Mouse (Mus musculus) cortical plate, adult 2 months (tissue): ENCODE measurements at regions not wholly inside any gene's neighbourhood (a gene's known extent, or its start where the extent isn't known, plus 50 kb on each side); places are given as distances from the start of the nearest gene placed in this dataset.

Experiments
- H3K27ac ChIP-seq: fragments of 200-500 bp; 2 replicates; pipeline ENCODE4 v1.5.1; 2012; ENCODE audit warnings: low read length, control low read depth, inconsistent platforms; ENCODE audit not compliant: insufficient read depth
- H3K4me1 ChIP-seq: fragments of 200-500 bp; 2 replicates; pipeline ENCODE4 v1.6.1; 2011; ENCODE audit warnings: low read length; ENCODE audit not compliant: control insufficient read depth, insufficient read depth
- H3K4me3 ChIP-seq: fragments of 200-500 bp; 2 replicates; pipeline ENCODE4 v1.5.1; 2011; ENCODE audit warnings: mild to moderate bottlenecking, low read length, control low read depth; ENCODE audit not compliant: insufficient read depth
- CTCF ChIP-seq: fragments of 200-500 bp; IDR thresholded peaks from 2 replicates; pipeline ENCODE4 v1.5.1; 2011; ENCODE audit warnings: mild to moderate bottlenecking, control low read depth, low read length; ENCODE audit not compliant: insufficient read depth; ENCODE audit errors: extremely low read depth
- POLR2A ChIP-seq: fragments of 200-500 bp; IDR thresholded peaks from 2 replicates; pipeline ENCODE4 v1.6.1; 2011; ENCODE audit warnings: mild to moderate bottlenecking, low read length, control low read depth; ENCODE audit not compliant: insufficient read depth; ENCODE audit errors: extremely low read depth

DNA sequence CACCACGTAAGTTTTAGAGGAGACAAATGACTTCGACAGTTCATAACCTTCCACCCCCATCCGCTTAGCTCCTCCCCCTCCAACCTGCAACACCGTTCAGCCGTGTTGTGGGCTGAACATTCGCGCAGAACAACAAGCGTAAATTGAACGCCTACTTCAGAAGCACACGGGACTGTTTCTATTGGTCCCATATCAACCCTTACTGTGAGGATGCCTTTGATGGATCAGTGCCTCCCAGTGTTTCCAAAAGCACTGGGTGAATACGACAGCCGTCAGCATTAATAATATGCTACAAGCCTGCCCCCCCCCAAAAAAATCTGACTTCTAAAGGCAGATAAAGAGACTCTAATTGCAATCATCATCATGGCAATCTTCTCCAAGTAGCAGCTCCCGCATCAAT lies 271.3 kb upstream of the Castor2 start:
- TF ChIP-seq POLR2A = no peak
- no peak for TF ChIP-seq CTCF
- Histone ChIP-seq H3K27ac (no peak overlapping the region), H3K4me1 (no peaks in the 10 kb centered on the region), H3K4me3 (no peak overlapping the region)

DNA sequence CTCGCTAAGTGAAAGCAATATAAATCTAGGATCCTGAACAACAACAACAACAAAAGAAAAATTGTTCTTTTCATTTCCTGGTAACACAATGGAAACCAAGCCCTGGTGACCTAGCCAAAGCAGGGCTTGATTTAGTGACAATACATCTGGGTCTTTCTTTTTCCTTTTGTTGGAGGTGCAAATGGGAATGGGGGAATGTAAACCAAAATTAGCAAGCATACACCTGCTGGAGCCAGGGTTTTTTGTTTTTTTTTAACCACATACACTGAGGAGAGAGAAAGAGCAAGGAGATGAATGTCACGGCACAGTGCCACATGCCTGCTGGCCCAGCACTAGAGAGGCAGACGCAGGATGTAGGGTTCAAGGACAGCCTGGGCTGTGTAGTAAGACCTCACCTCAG lies 275.6 kb upstream of the Castor2 start:
- Histone ChIP-seq H3K4me1 (no peaks in the 10 kb centered on the region), H3K4me3 (no peak overlapping the region), H3K27ac (no peak overlapping the region)
- TF ChIP-seq POLR2A (no peak), CTCF (no peak)

DNA sequence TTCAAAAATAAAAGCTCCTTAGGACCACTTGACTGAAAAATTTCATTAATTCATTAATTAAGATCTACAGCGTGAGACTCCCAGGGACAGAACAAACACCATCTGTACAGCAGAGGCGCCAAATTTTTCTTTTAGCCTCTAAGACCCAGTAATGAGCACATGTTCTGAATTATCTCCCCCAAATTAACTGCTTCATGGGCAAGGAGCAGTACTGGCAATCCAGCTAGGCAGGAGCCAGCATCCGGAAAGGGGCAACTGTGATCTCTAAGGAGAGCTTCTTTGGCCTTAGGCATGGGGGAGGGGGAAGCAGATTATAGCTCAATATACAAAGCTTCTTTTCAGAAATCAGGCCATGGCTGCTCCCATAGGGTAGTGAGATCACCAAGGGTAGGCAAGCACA lies 278.2 kb upstream of the Castor2 start:
- H3K4me1 ChIP-seq = no peaks in the 10 kb centered on the region
- H3K4me3 ChIP-seq = no peak overlapping the region
- no peak for TF ChIP-seq POLR2A
- no peak for TF ChIP-seq CTCF
- no peak overlapping the region for H3K27ac ChIP-seq

DNA sequence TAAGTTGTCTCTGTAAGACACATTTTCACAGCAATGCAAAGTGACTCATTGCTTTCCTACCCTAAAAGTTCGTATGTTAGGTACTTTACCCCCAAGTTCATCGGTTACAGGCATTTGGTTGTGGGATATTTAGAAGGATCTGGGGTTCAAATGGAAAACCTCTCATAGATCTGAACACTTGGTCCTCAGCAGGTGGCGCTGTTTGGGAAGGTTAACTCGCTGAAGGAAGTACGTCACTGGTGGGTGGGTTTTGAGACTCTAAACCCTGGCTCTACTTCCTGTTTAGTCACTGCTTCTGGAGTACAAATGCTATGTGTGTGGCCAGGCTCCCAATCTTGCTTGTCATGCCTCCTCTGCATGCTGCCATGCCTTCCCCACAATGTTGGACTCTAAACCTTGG lies 284.0 kb upstream of the Castor2 start:
- H3K4me3 ChIP-seq = no peak overlapping the region

DNA sequence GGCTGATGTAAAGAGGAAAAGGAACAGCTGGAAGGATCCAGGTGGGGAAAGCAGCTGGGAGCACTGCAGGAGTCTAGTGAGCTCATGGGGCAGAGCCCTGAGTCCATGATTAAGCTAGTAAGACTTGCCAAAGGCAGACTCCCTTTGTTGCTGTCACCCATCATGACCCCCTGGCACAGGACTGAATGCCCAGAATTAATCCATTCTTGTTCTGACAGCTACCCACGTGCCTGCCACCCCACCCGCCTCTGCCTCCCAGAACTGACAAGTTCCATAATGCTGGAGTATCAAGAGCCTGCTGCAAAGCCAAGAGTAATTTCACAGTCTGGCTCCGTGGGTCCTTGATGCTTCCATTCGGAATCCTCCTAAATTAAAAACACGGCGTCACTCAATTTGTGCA lies 285.1 kb upstream of the Castor2 start:
- H3K4me3 ChIP-seq = no peak overlapping the region
- H3K4me1 ChIP-seq = no peaks in the 10 kb centered on the region
- H3K27ac ChIP-seq = no peak overlapping the region
- TF ChIP-seq CTCF (no peak), POLR2A (no peak)

More for the DNA sequence above, 284.0 kb upstream of the Castor2 start:
- no peak overlapping the region for H3K27ac ChIP-seq
- TF ChIP-seq CTCF (peak; percentile 26; the same call in 1 of the 2 replicates), POLR2A (no peak)
- H3K4me1 ChIP-seq = no peaks in the 10 kb centered on the region

DNA sequence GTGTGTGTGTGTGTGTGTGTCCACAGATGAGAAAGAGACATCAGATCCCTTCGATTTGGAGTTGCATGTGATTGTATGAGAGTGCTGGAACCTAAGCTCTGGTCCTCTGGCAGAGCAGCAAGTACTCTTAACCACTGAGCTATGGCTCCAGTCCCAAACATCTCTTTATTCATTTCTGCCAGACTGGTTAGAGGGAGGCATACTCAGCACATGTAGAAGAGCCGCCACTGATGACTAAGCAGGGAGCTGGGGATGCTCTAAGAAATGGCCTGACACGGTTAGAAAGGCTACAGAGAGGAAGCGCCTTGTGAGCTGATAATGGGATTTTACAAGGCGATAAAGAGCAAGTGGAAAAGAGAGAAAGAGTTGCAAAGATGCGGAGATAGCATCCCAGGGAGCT lies 287.3 kb upstream of the Castor2 start:
- H3K4me1 ChIP-seq = no peaks in the 10 kb centered on the region

DNA sequence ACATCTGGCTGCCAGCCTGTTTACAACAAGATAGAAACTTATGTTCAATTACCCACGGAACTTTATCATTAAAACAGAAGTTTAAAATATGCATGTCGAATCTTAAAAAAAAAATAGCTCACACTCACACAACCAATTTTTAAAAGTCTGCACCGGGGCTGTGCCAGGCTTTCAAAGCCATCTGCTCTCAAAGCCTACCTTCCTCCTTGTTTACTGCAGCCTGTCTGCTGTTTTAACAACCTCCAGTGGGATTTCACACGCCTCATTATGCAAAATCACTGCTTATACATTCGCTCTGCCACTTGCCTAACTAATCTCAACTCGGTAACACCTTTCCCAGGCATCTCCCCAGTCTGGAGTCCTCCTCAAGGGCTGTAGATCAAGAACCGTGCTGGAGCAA lies 292.6 kb upstream of the Castor2 start:
- no peak overlapping the region for H3K4me3 ChIP-seq
- TF ChIP-seq POLR2A (no peak), CTCF (no peak)
- H3K4me1 ChIP-seq = no peaks in the 10 kb centered on the region
- H3K27ac ChIP-seq = no peak overlapping the region

More for the DNA sequence above, 287.3 kb upstream of the Castor2 start:
- Histone ChIP-seq H3K27ac (no peak overlapping the region), H3K4me3 (no peak overlapping the region)
- no peak for TF ChIP-seq POLR2A
- TF ChIP-seq CTCF = no peak

DNA sequence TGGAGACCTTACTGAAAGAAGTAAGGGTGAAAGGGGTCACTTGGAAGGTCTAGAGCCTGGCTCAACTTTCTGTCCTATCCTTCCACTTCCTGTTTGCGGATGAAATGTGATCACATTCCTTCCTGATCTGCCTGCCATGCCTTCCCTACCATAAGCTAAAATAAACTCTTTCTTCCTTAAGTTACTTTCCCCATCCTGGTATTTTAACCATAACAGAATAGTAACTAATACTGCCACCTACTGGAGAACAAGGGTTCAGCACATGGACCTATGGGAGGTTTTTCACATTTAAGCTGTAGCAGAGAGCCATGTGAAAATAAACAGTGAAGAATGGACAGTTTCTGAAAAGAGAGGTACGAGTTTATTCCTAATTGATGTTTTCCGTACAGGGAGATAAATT lies 297.5 kb upstream of the Castor2 start:
- H3K27ac ChIP-seq = no peak overlapping the region
- no peaks in the 10 kb centered on the region for H3K4me1 ChIP-seq
- TF ChIP-seq CTCF (peak; percentile 4; the same call in 1 of the 2 replicates), POLR2A (no peak)
- no peak overlapping the region for H3K4me3 ChIP-seq

DNA sequence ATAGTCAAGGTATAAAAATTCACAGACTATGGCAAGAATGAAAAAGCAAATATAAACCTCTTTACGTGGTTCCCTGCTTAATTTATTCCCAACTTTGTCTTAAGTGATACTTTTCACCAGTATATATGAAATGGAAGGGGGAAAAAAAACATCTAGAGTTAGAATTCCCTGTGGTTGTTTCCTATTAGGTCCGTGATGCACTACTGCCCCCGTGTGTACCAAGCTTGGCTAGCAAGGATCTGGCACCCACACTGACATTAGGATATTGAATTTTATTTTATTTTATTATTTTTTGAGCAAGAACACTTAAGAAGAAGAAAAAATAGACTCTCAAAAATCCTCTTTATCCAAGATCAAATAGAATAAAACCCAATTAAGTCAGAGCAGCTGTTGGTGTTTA lies 303.9 kb upstream of the Castor2 start:
- TF ChIP-seq POLR2A (no peak), CTCF (peak; percentile 87)
- H3K4me3 ChIP-seq = no peak overlapping the region
- no peaks in the 10 kb centered on the region for H3K4me1 ChIP-seq
- no peak overlapping the region for H3K27ac ChIP-seq

DNA sequence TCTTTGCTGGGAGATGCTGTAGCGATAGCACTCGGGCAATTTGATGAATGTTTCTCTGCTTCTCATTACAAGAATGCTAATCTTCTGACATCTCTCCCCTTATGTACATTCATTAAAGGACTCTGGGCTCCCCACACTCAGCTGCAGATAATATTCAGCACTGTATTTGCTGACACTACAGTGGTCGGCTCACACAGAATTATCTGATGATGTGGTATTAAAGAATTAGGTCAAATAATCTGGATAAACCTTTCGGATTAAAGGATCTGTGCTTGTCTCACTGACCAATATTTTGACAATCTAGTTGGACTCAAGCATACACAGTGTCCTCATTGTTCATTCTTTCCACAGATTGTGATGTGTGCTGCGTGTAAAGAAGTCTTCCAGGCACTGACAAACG lies 308.8 kb upstream of the Castor2 start:
- no peak for TF ChIP-seq CTCF
- TF ChIP-seq POLR2A = no peak
- Histone ChIP-seq H3K27ac (no peak overlapping the region), H3K4me3 (no peak overlapping the region), H3K4me1 (no peaks in the 10 kb centered on the region)

DNA sequence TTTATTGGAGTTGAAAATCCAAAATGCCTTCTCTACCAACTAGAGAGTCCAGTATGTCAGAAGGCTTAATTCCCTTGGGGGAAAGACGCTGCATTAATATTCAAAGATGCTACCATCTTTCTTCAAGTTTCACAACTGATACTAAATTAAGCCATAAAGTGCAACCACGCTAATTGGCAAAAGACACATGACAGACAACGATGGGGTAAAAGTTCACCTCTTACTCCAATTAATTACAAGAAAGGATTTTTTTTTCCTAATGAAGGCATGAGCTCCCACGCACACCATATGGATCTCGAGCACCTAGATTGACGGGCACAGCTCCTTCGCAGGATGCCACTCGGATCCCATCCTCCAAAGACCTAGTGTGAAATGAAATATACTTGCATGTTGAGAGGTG lies 311.5 kb upstream of the Castor2 start:
- Histone ChIP-seq H3K27ac (no peak overlapping the region), H3K4me1 (no peaks in the 10 kb centered on the region), H3K4me3 (no peak overlapping the region)
- TF ChIP-seq POLR2A = no peak
- no peak for TF ChIP-seq CTCF
